Mouse (Mus musculus): ENCODE measurements around the gene Trpc1. TPM values are rescaled to one million over a fixed set of nuclear protein-coding genes. Genes with fewer than 3 reads are reported as not detected.

Trpc1 gene
- total RNA-seq, 2 experiments from 2014 or later: 44.6 to 50.8 TPM

GRCm38 (mm10) chr9:95695023-95695422, 55.2 kb downstream of the Trpc1 start:
- no peak overlapping the region for H3K27ac ChIP-seq
- intact Hi-C loops (cut with DNase I): loop anchor here (5.0 kb wide), 1 partner anchor 163 kb away; no protein-coding TSS in a partner anchor
- DNase-seq (ENCODE audit: extremely low spot score in 1 of 2, low spot score in 2 of 2): no peak
- no peak for TF ChIP-seq CTCF (IDR thresholded peaks at IDR 0.05)
- no peak overlapping the region for H3K4me3 ChIP-seq

- no peak overlapping the region for H3K4me3 ChIP-seq
- TF ChIP-seq CTCF (IDR thresholded peaks at IDR 0.05): no peak
- intact Hi-C loops (cut with DNase I): no loop called here
- no peak overlapping the region for H3K27ac ChIP-seq
- no peak for DNase-seq (ENCODE audit: extremely low spot score in 1 of 2, low spot score in 2 of 2)
Observed at GRCm38 (mm10) chr9:95694526-95694925, 55.6 kb downstream of the Trpc1 start.

- no peak for TF ChIP-seq CTCF (IDR thresholded peaks at IDR 0.05)
- intact Hi-C loops (cut with DNase I): no loop called here
- no peak overlapping the region for H3K4me3 ChIP-seq
- DNase-seq (ENCODE audit: extremely low spot score in 1 of 2, low spot score in 2 of 2): no peak
- H3K27ac ChIP-seq: no peak overlapping the region
Observed at GRCm38 (mm10) chr9:95693528-95694100, 56.6 kb downstream of the Trpc1 start.

GRCm38 (mm10) chr9:95692823-95693222, 57.4 kb downstream of the Trpc1 start:
- TF ChIP-seq CTCF (IDR thresholded peaks at IDR 0.05): no peak
- intact Hi-C loops (cut with DNase I): no loop called here
- DNase-seq (ENCODE audit: extremely low spot score in 1 of 2, low spot score in 2 of 2): no peak
- H3K27ac ChIP-seq: no peak overlapping the region
- H3K4me3 ChIP-seq: no peak overlapping the region

- Histone ChIP-seq H3K4me3 (no peak overlapping the region), H3K27ac (no peak overlapping the region)
- TF ChIP-seq CTCF (IDR thresholded peaks at IDR 0.05): peak; percentile 64
- intact Hi-C loops (cut with DNase I): no loop called here
- DNase-seq (ENCODE audit: extremely low spot score in 1 of 2, low spot score in 2 of 2): no peak
Observed at GRCm38 (mm10) chr9:95688064-95688463, 62.1 kb downstream of the Trpc1 start.

GRCm38 (mm10) chr9:95685660-95686440, 64.3 kb downstream of the Trpc1 start:
- no peak overlapping the region for H3K4me3 ChIP-seq
- H3K27ac ChIP-seq: no peak overlapping the region
- no peak for TF ChIP-seq CTCF (IDR thresholded peaks at IDR 0.05)
- no peak for DNase-seq (ENCODE audit: extremely low spot score in 1 of 2, low spot score in 2 of 2)
- intact Hi-C loops (cut with DNase I): no loop called here

- H3K4me3 ChIP-seq: no peak overlapping the region
- H3K27ac ChIP-seq: no peak overlapping the region
- no peak for TF ChIP-seq CTCF (IDR thresholded peaks at IDR 0.05)
- DNase-seq (ENCODE audit: extremely low spot score in 1 of 2, low spot score in 2 of 2): no peak
- intact Hi-C loops (cut with DNase I): no loop called here
Observed at GRCm38 (mm10) chr9:95680691-95681090, 69.5 kb downstream of the Trpc1 start.

GRCm38 (mm10) chr9:95679966-95680365, 70.2 kb downstream of the Trpc1 start:
- intact Hi-C loops (cut with DNase I): no loop called here
- H3K27ac ChIP-seq: no peak overlapping the region
- TF ChIP-seq CTCF (IDR thresholded peaks at IDR 0.05): no peak
- H3K4me3 ChIP-seq: no peak overlapping the region
- DNase-seq (ENCODE audit: extremely low spot score in 1 of 2, low spot score in 2 of 2): no peak

GRCm38 (mm10) chr9:95676021-95676420, 74.2 kb downstream of the Trpc1 start:
- intact Hi-C loops (cut with DNase I): no loop called here

GRCm38 (mm10) chr9:95675064-95675699, 75.0 kb downstream of the Trpc1 start:
- DNase-seq (ENCODE audit: extremely low spot score in 1 of 2, low spot score in 2 of 2): peak in 1 of 2 experiments; percentile 15
- no peak; the same call in 1 of the 2 replicates for TF ChIP-seq CTCF (IDR thresholded peaks at IDR 0.05)
- no peak overlapping the region for H3K4me3 ChIP-seq
- H3K27ac ChIP-seq: no peak overlapping the region
- intact Hi-C loops (cut with DNase I): no loop called here

More at GRCm38 (mm10) chr9:95676021-95676420, 74.2 kb downstream of the Trpc1 start:
- Histone ChIP-seq H3K4me3 (no peak overlapping the region), H3K27ac (no peak overlapping the region)
- DNase-seq (ENCODE audit: extremely low spot score in 1 of 2, low spot score in 2 of 2): no peak
- TF ChIP-seq CTCF (IDR thresholded peaks at IDR 0.05): peak; percentile 30

GRCm38 (mm10) chr9:95672760-95673159, 77.4 kb downstream of the Trpc1 start:
- H3K27ac ChIP-seq: no peak overlapping the region
- no peak for DNase-seq (ENCODE audit: extremely low spot score in 1 of 2, low spot score in 2 of 2)
- intact Hi-C loops (cut with DNase I): no loop called here

GRCm38 (mm10) chr9:95672331-95672730, 77.8 kb downstream of the Trpc1 start:
- Histone ChIP-seq H3K27ac (no peak overlapping the region), H3K4me3 (no peak overlapping the region)
- intact Hi-C loops (cut with DNase I): no loop called here
- no peak for DNase-seq (ENCODE audit: extremely low spot score in 1 of 2, low spot score in 2 of 2)
- TF ChIP-seq CTCF (IDR thresholded peaks at IDR 0.05): no peak

More at GRCm38 (mm10) chr9:95672760-95673159, 77.4 kb downstream of the Trpc1 start:
- TF ChIP-seq CTCF (IDR thresholded peaks at IDR 0.05): peak; percentile 23
- H3K4me3 ChIP-seq: no peak overlapping the region
